Mouse (Mus musculus) liver, adult (tissue): ENCODE data around the gene Rfesd.

Experiments used
- GATA4 ChIP-seq: IDR thresholded peaks from 2 replicates; pipeline ENCODE4 v1.6.1; 2014; ENCODE audit warnings: mild to moderate bottlenecking, low read length; ENCODE audit not compliant: insufficient replicate concordance

The Rfesd gene

GRCm38 (mm10) chr13:76018844-76019400 is 403 bp upstream of the Rfesd start:
- no peak for TF ChIP-seq GATA4

GRCm38 (mm10) chr13:76017465-76017864 is 1.1 kb downstream of the Rfesd start:
- no peak for TF ChIP-seq GATA4

- no peak for TF ChIP-seq GATA4
Measured at GRCm38 (mm10) chr13:76014511-76014910, 4.0 kb downstream of the Rfesd start.

- TF ChIP-seq GATA4, result no peak
Measured at GRCm38 (mm10) chr13:76003272-76003671, 15.2 kb downstream of the Rfesd start.

- TF ChIP-seq GATA4, result no peak
Measured at GRCm38 (mm10) chr13:75992169-75993028, 26.1 kb downstream of the Rfesd start.

GRCm38 (mm10) chr13:75988096-75988495 is 30.4 kb downstream of the Rfesd start:
- no peak for TF ChIP-seq GATA4

GRCm38 (mm10) chr13:75981901-75982300 is 36.6 kb downstream of the Rfesd start:
- no peak for TF ChIP-seq GATA4

GRCm38 (mm10) chr13:75976649-75977048 is 41.9 kb downstream of the Rfesd start:
- no peak for TF ChIP-seq GATA4

- no peak for TF ChIP-seq GATA4
Measured at GRCm38 (mm10) chr13:75976218-75976617, 42.3 kb downstream of the Rfesd start.

- TF ChIP-seq GATA4, result no peak
Measured at GRCm38 (mm10) chr13:75975629-75976028, 42.9 kb downstream of the Rfesd start.

- no peak for TF ChIP-seq GATA4
Measured at GRCm38 (mm10) chr13:75974481-75974880, 44.0 kb downstream of the Rfesd start.

- TF ChIP-seq GATA4, result no peak
Measured at GRCm38 (mm10) chr13:75966850-75967249, 51.7 kb downstream of the Rfesd start, which contains the start of gene Spata9. Spata9 (plus strand) TSS chr13:75967150.

GRCm38 (mm10) chr13:75955357-75955992 is 63.0 kb downstream of the Rfesd start:
- no peak for TF ChIP-seq GATA4
